Mouse (Mus musculus): Measurements from ENCODE around the gene Rad50. TPM values are rescaled to one million over a fixed set of nuclear protein-coding genes. Genes with fewer than 3 reads are reported as not detected.

Rad50 gene
- 21.0 TPM for total RNA-seq (2023)

DNA sequence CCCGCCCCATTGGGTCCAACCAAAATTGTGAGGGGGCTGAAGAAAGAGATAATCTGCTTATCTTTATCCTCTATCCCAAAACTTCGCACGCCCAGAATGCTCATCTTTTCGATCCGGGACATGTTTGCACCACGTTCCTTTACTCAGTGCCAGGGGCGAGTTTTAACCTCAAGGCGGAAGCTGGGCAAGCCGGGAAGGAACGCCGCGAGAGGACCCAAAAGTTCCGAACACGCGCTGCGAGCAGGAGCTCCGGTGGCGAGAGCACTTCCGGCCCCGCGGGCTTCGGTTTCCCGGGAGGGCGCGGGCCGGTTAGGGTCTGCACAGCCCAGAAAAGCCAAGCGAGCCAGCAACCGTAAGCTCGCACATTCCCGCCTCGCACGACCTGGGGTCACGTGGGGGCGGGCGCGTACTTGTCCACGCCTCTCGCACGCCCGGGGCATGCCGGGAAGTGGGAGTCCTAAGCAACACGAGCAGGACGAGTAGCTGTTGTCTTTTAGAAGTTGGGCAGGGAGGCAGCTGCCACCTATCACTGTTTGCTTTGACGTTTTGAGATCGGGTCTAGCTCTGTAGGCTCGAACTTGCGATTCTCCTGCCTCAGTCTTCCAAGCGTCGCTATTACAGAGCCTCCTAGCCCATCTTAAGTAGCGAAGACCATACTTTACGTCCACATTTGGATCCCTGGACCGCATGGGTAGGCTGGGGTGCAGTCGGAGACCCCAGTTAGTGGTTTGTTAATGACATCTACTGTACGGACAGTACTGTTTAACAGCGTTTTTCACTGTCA lies at the start of gene Rad50:
Gene Rad50, minus strand, starts transcription at position 386 of the 784 bp plus-strand sequence.

DNA sequence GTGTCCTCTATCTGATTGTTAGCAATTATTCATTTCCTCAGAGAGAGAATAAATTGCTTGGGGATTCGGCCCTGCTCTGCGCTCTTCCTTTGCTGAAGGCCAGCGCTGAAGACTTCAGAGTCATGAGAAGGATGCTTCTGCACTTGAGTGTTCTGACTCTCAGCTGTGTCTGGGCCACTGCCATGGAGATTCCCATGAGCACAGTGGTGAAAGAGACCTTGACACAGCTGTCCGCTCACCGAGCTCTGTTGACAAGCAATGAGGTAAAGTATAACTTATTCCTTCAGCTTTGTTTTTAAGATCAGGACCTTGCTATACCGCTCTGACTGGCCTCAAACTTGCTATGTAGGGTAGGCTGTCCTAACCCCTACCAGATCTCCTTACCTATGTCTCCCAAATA lies 13.6 kb upstream of the Rad50 start, which contains the start of gene Il5:
Gene Il5, plus strand, starts transcription at position 80 of the 400 bp plus-strand sequence.

DNA sequence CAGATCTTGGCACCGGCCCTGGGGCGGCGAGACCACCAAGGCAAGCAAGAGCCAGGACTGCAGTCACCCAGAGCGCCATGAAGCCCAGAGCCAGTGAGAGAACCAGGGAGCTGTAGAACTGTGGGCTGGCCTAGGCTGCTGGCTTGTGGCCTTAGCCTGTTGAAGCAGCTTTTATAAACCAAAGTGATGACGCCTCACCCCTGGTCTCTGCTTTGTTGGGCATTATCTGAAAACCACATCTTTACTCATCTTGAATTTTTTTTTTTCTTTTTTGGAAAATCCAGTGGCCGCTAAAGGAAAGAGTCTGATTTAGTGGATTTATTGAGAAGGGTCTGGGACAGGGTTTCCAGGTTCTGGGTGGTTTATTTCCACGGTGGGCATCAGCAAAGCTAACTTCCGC lies 72.6 kb downstream of the Rad50 start, which contains the start of gene Il13:
Gene Il13, minus strand, starts transcription at position 147 of the 400 bp plus-strand sequence.

DNA sequence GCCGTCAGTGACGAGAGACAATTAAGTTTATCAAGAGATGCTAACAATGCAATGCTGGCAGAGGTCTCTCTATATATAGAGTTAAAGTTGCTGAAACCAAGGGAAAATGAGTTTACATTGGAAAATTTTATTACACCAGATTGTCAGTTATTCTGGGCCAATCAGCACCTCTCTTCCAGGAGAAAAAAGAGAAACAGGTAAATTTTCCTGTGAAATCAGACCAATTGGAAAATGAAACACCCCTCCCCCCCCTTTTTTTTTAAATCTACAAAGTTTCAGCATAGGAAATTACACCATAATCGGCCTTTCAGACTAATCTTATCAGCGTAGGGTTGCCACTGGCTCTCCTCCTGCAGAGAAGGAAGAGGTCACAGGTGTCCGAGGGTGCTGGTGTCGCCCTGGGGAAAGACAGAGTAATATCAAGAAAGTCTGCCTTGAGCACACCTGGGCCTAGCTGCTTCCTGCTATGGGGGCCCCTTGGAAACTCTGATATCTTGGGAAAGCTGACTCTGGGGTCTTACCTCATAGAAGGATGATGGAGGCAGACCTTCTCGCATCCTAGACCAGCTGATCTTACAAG lies 88.4 kb downstream of the Rad50 start, which contains the start of gene Il4:
Gene Il4, minus strand, starts transcription at position 51 of the 580 bp plus-strand sequence.

Other genes starting within 250 kb of the Rad50 start
- not detected for gene Gm9837, start 236.8 kb downstream of the Rad50 start, total RNA-seq (2023)
- not detected for gene Gm9945, start 227.2 kb downstream of the Rad50 start, total RNA-seq (2023)
- 0.50 TPM for gene Sowaha, start 227.0 kb downstream of the Rad50 start, total RNA-seq (2023)
- 2.9 TPM for gene Sept8, start 188.1 kb downstream of the Rad50 start, total RNA-seq (2023)
- 6.3 TPM for gene Kif3a, start 139.9 kb downstream of the Rad50 start, total RNA-seq (2023)
- not detected for gene Il4, start 88.7 kb downstream of the Rad50 start, total RNA-seq (2023)
- not detected for gene Il13, start 72.6 kb downstream of the Rad50 start, total RNA-seq (2023)
- not detected for gene Il5, start 13.5 kb upstream of the Rad50 start, total RNA-seq (2023)
- 300 TPM for gene Irf1, start 62.7 kb upstream of the Rad50 start, total RNA-seq (2023)
- 2.0 TPM for gene Gm17334, start 65.9 kb upstream of the Rad50 start, total RNA-seq (2023)
- gene Gm12216, start 151.9 kb upstream of the Rad50 start, total RNA-seq (2023) = 18.5 TPM
- gene Slc22a5, start 184.3 kb upstream of the Rad50 start, total RNA-seq (2023) = 18.7 TPM

All from CD4-positive naive resting alpha-beta T cell, adult 76 days (primary cell).